Mouse (Mus musculus) MEL (cell line): Measurements from ENCODE around the gene Rpn1.
"Not testable (repeated sequence)": the region's sequence is repeated elsewhere in the genome, so short reads cannot be mapped to it uniquely, and the experiment has no call there.

Experiments used
- BHLHE40 ChIP-seq: IDR thresholded peaks from 2 replicates; pipeline ENCODE4 v1.6.1; 2012; ENCODE audit warnings: low read depth, mild to moderate bottlenecking, inconsistent platforms, low read length, improper control_type of control experiment, borderline replicate concordance
- CHD2 ChIP-seq: IDR thresholded peaks from 2 replicates; pipeline ENCODE4 v1.6.1; 2011; ENCODE audit warnings: low read length, improper control_type of control experiment
- CTCF ChIP-seq, 3 experiments: IDR thresholded peaks in 2 of 3; conservative IDR thresholded peaks in 1 of 3; 2 replicates each; pipeline ENCODE4 v1.5.1; 2011 to 2012; ENCODE audit warnings: low read length in 3 of 3, low read depth in 2 of 3, mild to moderate bottlenecking in 2 of 3, improper control_type of control experiment in 1 of 3, inconsistent platforms in 1 of 3, mixed read lengths in 1 of 3, moderate library complexity in 1 of 3; ENCODE audit not compliant: control insufficient read depth in 1 of 3, insufficient read depth in 1 of 3, poor library complexity in 1 of 3, severe bottlenecking in 1 of 3
- GATA1 ChIP-seq: IDR thresholded peaks from 2 replicates; pipeline ENCODE4 v1.6.1; 2011; ENCODE audit warnings: low read depth, low read length, improper control_type of control experiment
- KAT2A ChIP-seq: conservative IDR thresholded peaks from 2 replicates; pipeline ENCODE4 v1.6.1; 2012; ENCODE audit warnings: low read depth, low read length, improper control_type of control experiment, inconsistent platforms
- MAFK ChIP-seq: IDR thresholded peaks from 2 replicates; pipeline ENCODE4 v1.6.1; 2011; ENCODE audit warnings: low read depth, mild to moderate bottlenecking, low read length, improper control_type of control experiment, borderline replicate concordance
- NRF1 ChIP-seq: IDR thresholded peaks from 2 replicates; pipeline ENCODE4 v1.6.1; 2014; ENCODE audit warnings: low read depth, mild to moderate bottlenecking, inconsistent platforms, low read length, improper control_type of control experiment, moderate library complexity; ENCODE audit not compliant: poor library complexity, insufficient read depth, severe bottlenecking
- POLR2A ChIP-seq, 2 experiments: IDR thresholded peaks; 2 replicates each; pipeline ENCODE4 v1.6.1; 2011 to 2012; ENCODE audit warnings: low read length in 2 of 2, mild to moderate bottlenecking in 2 of 2, control low read depth in 1 of 2, improper control_type of control experiment in 1 of 2, low read depth in 1 of 2, moderate library complexity in 1 of 2; ENCODE audit not compliant: control insufficient read depth in 1 of 2, insufficient read depth in 1 of 2, poor library complexity in 1 of 2
- USF1 ChIP-seq: IDR thresholded peaks from 2 replicates; pipeline ENCODE4 v1.6.1; 2014; ENCODE audit warnings: low read depth, mild to moderate bottlenecking, inconsistent platforms, low read length, improper control_type of control experiment, moderate library complexity
- USF2 ChIP-seq, 2 experiments: IDR thresholded peaks; 2 replicates each; pipeline ENCODE4 v1.6.1; 2011 to 2012; ENCODE audit warnings: improper control_type of control experiment in 2 of 2, low read length in 2 of 2, borderline replicate concordance in 1 of 2, inconsistent platforms in 1 of 2, low read depth in 1 of 2, mild to moderate bottlenecking in 1 of 2; ENCODE audit not compliant: insufficient read depth in 1 of 2

GRCm38 (mm10) chr6:88125815-88126214, 41.5 kb downstream of the Rpn1 start:
- TF ChIP-seq MAFK; GATA1; CTCF (IDR thresholded peaks at IDR 0.05 in 2 of 3, conservative IDR thresholded peaks at IDR 0.05 in 1 of 3; ENCODE audit: control insufficient read depth in 1 of 3, insufficient read depth in 1 of 3, low read depth in 2 of 3, low read length in 3 of 3, poor library complexity in 1 of 3, severe bottlenecking in 1 of 3); POLR2A (IDR thresholded peaks at IDR 0.05; ENCODE audit: control insufficient read depth in 1 of 2, insufficient read depth in 1 of 2, low read depth in 1 of 2, low read length in 2 of 2, poor library complexity in 1 of 2); NRF1; USF1; CHD2; KAT2A; USF2 (IDR thresholded peaks at IDR 0.05; ENCODE audit: borderline replicate concordance in 1 of 2, insufficient read depth in 1 of 2, low read depth in 1 of 2, low read length in 2 of 2); BHLHE40: not testable (repeated sequence)
